Mouse (Mus musculus): ENCODE results near the gene Invs. TPM values are rescaled to one million over a fixed set of nuclear protein-coding genes. Genes with fewer than 3 reads are reported as not detected.

Invs gene
- polyA plus RNA-seq, 1 experiment = not detected

DNA sequence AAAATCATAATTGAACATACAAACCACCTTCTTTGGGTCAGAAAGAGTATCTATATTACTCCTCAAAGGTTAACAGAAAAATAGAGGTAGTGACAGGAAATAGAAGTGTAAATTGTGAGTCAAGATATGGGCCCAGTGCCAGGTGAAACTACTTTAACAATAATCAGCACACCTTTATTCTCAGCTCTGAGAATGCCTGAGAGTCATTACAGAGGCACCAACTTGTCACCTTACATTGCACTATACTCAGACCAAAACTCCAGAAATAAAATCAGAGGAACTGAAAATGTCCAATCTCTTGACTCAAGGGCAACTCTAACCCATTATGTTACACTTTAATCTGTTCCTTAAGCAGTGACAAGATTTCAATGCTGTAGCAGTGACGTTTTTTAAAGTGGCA lies 11.4 kb upstream of the Invs start:
- 67% methylated on average over 1 of the region's 1 CpGs for WGBS
- Histone ChIP-seq H3K4me1 (ENCODE audit: control insufficient read depth, insufficient read depth, low read length) (peaks cover 2% of the 10 kb centered on the region; the same call in 1 of the 2 replicates), H3K4me3 (ENCODE audit: insufficient read depth, low read depth, low read length) (no peak overlapping the region), H3K27ac (ENCODE audit: insufficient read depth, low read depth, low read length) (no peak overlapping the region)
- TF ChIP-seq POLR2A (IDR thresholded peaks at IDR 0.05; ENCODE audit: insufficient read depth, low read depth, low read length) (no peak), CTCF (IDR thresholded peaks at IDR 0.05; ENCODE audit: insufficient read depth, low read depth, low read length) (no peak)

DNA sequence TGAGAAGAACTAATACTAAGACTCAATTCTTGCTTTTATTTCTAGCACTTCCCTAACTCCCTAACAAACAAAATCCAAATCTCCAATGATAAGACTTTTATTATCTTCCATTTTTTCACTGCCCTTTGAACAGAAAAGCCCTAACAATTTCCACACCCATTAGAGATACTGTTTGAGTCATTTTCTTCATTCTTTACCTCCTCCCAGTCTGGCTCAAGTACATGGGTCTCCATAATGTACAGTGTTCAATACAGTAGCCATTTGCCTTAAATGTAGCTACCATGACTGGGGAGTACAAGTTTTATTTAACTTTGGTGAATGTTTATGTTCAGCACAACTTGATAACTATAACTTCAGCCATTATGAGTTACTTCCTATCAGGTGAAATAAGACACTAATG lies 9.0 kb upstream of the Invs start:
- Histone ChIP-seq H3K4me1 (ENCODE audit: control insufficient read depth, insufficient read depth, low read length) (peaks cover 2% of the 10 kb centered on the region; the same call in 1 of the 2 replicates), H3K4me3 (ENCODE audit: insufficient read depth, low read depth, low read length) (no peak overlapping the region), H3K27ac (ENCODE audit: insufficient read depth, low read depth, low read length) (no peak overlapping the region)
- TF ChIP-seq POLR2A (IDR thresholded peaks at IDR 0.05; ENCODE audit: insufficient read depth, low read depth, low read length) (no peak), CTCF (IDR thresholded peaks at IDR 0.05; ENCODE audit: insufficient read depth, low read depth, low read length) (no peak)

DNA sequence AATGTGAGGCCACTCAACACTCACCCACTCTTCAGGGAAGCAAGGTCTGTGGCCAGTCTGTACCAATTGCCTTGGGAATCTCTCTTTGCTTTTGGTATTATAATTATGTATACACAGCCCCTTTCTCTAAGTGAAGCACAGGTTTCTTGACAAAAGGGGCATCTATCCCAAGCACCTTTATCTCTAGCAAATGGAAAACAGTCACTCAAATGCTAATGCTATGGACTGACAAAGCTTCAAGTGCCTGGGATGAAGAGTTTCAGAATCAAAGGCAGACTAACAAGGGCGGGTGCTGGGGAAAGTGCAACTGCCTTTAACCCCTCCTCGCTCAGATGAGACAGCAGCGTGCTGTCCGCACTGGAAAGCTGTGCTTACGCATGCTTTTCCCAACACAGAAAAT lies 7.7 kb upstream of the Invs start:
- WGBS = 53% methylated on average over 5 of the region's 5 CpGs
- H3K4me1 ChIP-seq (ENCODE audit: control insufficient read depth, insufficient read depth, low read length) = peaks cover 2% of the 10 kb centered on the region; the same call in 1 of the 2 replicates
- H3K4me3 ChIP-seq (ENCODE audit: insufficient read depth, low read depth, low read length) = no peak overlapping the region
- H3K27ac ChIP-seq (ENCODE audit: insufficient read depth, low read depth, low read length) = no peak overlapping the region
- no peak for TF ChIP-seq POLR2A (IDR thresholded peaks at IDR 0.05; ENCODE audit: insufficient read depth, low read depth, low read length)
- no peak for TF ChIP-seq CTCF (IDR thresholded peaks at IDR 0.05; ENCODE audit: insufficient read depth, low read depth, low read length)

DNA sequence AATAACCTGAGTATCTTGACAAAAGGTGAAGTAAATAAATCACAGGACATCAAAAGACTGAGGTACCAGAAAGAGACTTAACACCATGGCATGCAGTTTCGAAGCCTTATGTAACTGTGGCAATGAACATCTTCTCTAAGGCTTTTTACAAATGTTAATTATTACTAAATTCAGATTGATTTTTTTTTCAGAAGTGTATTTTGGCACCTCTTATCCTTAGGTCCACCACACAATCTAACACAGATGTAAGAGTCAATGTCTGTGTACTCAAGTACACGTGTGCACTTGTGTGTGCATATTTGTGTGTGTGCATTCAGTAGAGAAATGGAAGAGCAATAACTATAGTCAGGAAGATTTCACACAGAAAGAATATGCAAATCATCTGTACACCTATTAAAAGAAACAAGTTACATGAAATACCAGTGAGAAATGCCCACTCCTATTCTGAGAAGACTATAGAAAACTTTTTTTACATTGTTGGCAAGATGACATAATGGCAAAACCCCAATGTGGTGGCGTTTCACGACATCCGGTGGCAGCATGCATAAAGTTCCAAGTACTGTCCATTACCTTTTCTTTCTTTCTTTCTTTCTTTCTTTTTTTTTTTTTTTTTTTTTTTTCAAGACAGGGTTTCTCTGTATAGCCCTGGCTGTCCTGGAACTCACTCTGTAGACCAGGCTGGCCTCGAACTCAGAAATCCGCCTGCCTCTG lies 6.3 kb upstream of the Invs start:
- TF ChIP-seq POLR2A (IDR thresholded peaks at IDR 0.05; ENCODE audit: insufficient read depth, low read depth, low read length) (no peak), CTCF (IDR thresholded peaks at IDR 0.05; ENCODE audit: insufficient read depth, low read depth, low read length) (no peak)
- 95% methylated on average over 7 of the region's 7 CpGs for WGBS
- no peak overlapping the region for H3K27ac ChIP-seq (ENCODE audit: insufficient read depth, low read depth, low read length)
- no peak overlapping the region for H3K4me3 ChIP-seq (ENCODE audit: insufficient read depth, low read depth, low read length)
- H3K4me1 ChIP-seq (ENCODE audit: control insufficient read depth, insufficient read depth, low read length) = peaks cover 2% of the 10 kb centered on the region; the same call in 1 of the 2 replicates

DNA sequence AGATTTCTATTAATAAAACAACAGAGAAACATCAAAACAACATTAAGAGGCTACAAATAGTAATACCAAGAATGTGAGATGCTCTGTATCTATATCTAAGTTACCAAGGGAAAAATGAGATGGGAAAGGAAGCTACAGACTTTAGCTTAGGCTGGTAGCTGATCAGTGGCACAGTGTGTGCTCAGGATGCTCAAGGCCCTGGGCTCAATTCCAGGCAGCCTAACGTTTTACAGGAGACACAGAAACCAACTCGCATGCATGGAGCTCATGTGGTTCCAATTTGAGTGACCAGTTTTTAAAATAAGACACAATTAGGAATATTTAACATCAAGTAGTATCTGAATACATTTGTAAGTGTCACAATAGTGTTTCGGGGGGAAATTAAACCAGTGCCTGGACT lies 3.8 kb upstream of the Invs start:
- Histone ChIP-seq H3K4me3 (ENCODE audit: insufficient read depth, low read depth, low read length) (no peak overlapping the region), H3K27ac (ENCODE audit: insufficient read depth, low read depth, low read length) (no peak overlapping the region), H3K4me1 (ENCODE audit: control insufficient read depth, insufficient read depth, low read length) (peaks cover 2% of the 10 kb centered on the region; the same call in 1 of the 2 replicates)
- WGBS = 58% methylated on average over 3 of the region's 3 CpGs
- TF ChIP-seq CTCF (IDR thresholded peaks at IDR 0.05; ENCODE audit: insufficient read depth, low read depth, low read length) (no peak), POLR2A (IDR thresholded peaks at IDR 0.05; ENCODE audit: insufficient read depth, low read depth, low read length) (no peak)

DNA sequence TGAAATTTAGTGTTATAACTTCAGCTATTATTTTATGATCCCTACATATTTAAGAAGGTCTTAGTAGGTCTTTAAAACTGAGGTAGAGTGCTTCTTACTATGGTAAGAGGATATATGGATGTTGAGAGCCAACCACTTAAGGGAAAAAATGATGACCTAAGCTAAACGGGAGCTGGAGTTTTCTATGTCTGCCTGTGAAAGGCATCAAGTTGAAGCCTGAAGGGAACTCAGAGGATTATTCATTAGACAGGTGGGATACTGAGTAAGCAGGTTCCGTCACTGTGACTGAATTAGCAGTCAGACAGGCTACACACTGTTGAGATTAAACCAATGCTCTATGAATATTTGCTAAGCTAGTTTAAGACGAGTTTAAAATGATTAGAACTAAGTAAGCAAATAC lies 2.5 kb upstream of the Invs start:
- Histone ChIP-seq H3K27ac (ENCODE audit: insufficient read depth, low read depth, low read length) (no peak overlapping the region), H3K4me1 (ENCODE audit: control insufficient read depth, insufficient read depth, low read length) (peaks cover under 1% of the 10 kb centered on the region; the same call in 1 of the 2 replicates), H3K4me3 (ENCODE audit: insufficient read depth, low read depth, low read length) (no peak overlapping the region)
- 74% methylated on average over 3 of the region's 3 CpGs for WGBS
- no peak for TF ChIP-seq CTCF (IDR thresholded peaks at IDR 0.05; ENCODE audit: insufficient read depth, low read depth, low read length)
- no peak for TF ChIP-seq POLR2A (IDR thresholded peaks at IDR 0.05; ENCODE audit: insufficient read depth, low read depth, low read length)

DNA sequence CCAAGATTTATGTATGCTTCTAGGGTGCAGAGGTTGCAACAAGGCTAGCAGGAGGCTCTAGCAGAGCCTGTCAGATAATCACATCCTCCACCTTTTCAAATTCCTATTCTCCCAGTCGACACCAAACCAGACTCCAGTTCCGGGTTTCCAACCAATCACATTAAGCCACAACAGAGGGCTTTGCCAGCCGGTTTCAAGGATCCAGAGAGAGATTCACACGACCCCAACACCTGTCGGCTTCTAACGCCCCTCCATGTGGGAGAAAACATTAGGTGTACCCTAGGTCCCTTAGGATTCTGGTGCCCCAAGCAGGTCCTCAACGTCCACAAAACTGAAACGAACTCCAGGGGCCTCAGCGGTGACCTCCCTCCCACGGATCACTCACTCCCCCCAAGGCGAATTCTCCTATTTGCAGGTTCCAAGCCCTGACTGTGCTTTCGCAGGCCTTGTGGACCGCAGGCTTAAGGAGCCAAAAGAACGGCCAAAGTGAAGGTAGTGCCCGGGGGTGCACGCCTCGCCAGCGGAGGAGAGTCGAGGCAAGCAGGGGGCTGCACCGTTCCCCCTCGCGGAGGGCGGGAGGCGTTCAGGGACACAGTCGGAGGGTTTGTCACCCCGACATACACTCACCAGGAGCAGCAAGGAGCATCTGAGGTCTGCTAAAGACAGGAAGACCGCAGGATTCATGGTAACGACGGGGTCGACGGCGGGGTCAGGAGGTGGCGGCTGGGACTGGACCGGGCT lies 633 bp upstream of the Invs start:
- Histone ChIP-seq H3K4me3 (ENCODE audit: insufficient read depth, low read depth, low read length) (peak overlapping the region; percentile 82), H3K27ac (ENCODE audit: insufficient read depth, low read depth, low read length) (no peak overlapping the region), H3K4me1 (ENCODE audit: control insufficient read depth, insufficient read depth, low read length) (no peaks in the 10 kb centered on the region)
- under 1% methylated on average over 34 of the region's 34 CpGs for WGBS
- TF ChIP-seq POLR2A (IDR thresholded peaks at IDR 0.05; ENCODE audit: insufficient read depth, low read depth, low read length) = no peak
- TF ChIP-seq CTCF (IDR thresholded peaks at IDR 0.05; ENCODE audit: insufficient read depth, low read depth, low read length) = no peak

DNA sequence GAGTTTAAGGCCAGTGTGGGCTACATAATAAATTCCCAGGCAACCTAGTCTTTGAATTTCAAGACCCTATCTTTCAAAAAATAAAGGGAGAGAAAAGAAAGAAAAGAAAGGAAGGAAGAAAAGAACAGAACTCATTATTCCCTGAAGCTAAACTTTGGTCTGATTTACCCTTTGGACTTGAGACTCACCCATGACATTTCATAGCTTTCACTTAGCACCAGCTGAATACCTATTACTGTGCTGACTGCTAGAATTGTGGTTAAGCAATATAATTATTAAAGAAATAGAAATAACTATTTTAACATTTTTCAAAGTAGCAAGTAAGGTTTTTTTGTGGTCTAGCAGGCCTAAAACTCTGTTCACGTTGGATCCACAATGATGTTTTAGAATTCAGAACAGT lies 1.6 kb downstream of the Invs start:
- 90% methylated on average over 1 of the region's 1 CpGs for WGBS
- Histone ChIP-seq H3K27ac (ENCODE audit: insufficient read depth, low read depth, low read length) (no peak overlapping the region), H3K4me1 (ENCODE audit: control insufficient read depth, insufficient read depth, low read length) (no peaks in the 10 kb centered on the region), H3K4me3 (ENCODE audit: insufficient read depth, low read depth, low read length) (no peak overlapping the region)
- no peak for TF ChIP-seq POLR2A (IDR thresholded peaks at IDR 0.05; ENCODE audit: insufficient read depth, low read depth, low read length)
- no peak for TF ChIP-seq CTCF (IDR thresholded peaks at IDR 0.05; ENCODE audit: insufficient read depth, low read depth, low read length)

DNA sequence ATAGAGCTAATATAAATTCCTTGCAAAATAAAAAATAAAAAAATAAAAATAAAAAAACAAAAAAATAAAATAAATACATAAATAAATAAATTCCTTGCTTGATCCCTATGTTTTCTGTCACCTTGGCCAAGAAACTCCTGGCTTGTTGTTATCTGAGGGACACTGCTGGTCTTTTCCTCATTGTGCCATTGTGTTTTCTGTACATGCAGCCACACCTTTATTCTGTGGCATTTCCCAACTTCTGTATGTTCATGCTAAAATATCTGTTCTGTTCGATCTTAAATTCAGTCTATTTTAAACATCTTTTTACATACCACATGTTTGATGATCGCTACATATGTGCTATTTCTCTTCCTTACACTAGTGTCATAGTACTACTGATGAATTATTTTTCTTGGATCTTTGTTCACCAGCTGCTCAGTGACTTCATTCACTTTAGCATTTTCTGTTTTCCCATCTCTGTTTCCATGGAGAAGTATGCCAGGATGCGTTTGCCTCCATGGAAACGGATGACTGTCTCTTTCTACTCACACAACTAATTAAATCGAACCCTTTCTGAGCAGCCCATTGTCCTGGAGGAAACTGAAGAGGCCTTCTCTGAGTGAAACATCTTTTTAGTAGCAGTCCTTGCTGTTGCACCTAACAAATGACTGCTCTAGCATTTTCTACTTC lies 7.7 kb downstream of the Invs start:
- 32% methylated on average over 5 of the region's 5 CpGs for whole genome bisulfite sequencing
- H3K4me1 ChIP-seq (ENCODE audit: control insufficient read depth, insufficient read depth, low read length) = no peaks in the 10 kb centered on the region
- no peak overlapping the region for H3K27ac ChIP-seq (ENCODE audit: insufficient read depth, low read depth, low read length)
- H3K4me3 ChIP-seq (ENCODE audit: insufficient read depth, low read depth, low read length) = no peak overlapping the region
- TF ChIP-seq POLR2A (IDR thresholded peaks at IDR 0.05; ENCODE audit: insufficient read depth, low read depth, low read length) (no peak), CTCF (IDR thresholded peaks at IDR 0.05; ENCODE audit: insufficient read depth, low read depth, low read length) (no peak)
